Mouse (Mus musculus): ENCODE results near the gene Vasp.

Gene Vasp

DNA sequence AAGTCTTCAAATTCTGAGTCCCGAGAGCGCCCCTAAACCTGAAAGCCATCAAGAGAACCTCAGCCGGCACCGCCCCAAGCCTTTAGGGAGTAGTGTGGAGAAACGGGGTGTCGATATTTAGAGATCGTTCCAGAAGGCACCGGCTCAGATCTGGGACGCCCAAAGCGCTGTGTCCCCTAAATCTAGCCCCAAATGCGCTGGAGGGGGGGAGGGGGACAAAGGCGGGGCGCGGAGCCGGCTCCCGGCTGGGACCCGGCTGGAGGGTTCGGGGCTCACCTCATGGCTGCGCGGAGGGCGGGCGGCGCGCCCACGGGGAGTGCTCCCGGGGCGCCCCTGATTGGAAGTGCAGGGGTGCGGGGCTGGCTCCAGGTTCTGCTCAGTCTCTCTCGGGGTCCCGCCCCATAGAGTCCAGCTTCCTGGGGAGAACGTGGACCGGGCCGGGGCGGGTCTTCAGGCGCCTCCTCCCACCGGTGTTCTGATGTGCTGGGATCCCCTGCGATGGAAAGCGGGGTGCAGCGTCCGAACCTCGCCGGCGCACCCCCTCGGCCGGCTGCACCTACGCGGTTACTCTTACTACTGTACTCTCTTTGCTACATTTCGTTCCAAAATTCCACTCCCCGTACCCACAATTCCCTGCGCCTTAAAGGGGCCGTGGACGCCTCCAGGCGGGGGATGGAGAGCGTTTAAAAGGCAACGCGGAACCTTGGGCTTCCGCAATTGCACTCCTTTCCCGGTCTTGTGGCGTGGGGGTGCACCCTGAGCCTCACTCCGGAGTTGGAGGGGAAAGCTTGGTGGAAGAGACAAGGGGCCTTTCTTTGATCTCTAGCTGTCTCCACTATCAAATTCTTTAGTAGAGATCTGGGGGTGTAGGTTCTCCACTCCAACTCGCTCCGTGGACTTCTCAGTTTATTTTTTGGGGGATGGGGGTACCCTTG lies at the start of gene Vasp:
Vasp (minus strand) TSS at position 580 of the 935 bp plus-strand sequence.
- DNase-seq = peak; percentile 88 to 91

GRCm38 (mm10) chr7:19320637-19321036 lies 49.0 kb upstream of the Vasp start:
- DNase-seq = no peak

DNA sequence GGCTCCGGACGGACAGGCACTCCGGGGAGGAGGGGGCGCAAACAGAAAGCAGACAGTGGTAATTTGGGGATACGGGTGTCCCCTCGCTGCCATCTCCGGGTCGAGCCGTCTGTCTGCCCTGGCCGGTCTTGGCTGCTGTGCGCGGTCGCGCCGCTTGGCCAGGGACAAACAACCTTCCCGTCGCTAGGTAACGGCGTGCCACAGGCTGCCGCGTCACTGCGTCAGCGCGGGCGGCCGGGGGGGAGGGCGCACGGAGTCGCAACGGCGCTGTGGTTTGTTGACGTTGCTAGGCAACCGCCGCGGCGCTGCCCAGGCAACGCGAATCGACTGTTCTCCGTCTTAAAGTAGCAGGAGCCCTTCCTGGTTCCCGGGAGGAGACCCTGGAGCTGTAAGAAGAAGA lies 48.3 kb upstream of the Vasp start:
- peak; percentile 97 to 98 for DNase-seq

DNA sequence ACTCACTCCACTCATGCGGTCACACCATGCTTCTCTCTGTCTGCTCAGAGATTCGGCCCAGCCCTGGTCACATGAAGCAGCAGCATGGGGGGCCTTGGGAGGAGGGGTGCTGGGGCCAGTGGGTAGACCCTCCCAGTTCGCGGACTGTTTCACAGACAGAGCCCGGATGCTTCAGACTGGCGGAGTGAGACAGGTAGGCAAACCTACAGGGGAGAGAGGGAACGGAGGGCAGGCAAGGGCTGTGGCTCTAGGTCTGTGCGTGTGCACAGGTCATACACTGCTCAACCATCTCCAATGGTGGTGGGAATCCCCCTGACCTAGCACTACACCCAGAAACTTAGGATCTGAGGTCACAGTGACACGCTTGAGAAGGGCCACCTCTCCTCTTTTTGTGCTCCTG lies 47.8 kb upstream of the Vasp start:
- DNase-seq = no peak

GRCm38 (mm10) chr7:19318676-19319075 lies 47.1 kb upstream of the Vasp start:
- no peak for DNase-seq

DNA sequence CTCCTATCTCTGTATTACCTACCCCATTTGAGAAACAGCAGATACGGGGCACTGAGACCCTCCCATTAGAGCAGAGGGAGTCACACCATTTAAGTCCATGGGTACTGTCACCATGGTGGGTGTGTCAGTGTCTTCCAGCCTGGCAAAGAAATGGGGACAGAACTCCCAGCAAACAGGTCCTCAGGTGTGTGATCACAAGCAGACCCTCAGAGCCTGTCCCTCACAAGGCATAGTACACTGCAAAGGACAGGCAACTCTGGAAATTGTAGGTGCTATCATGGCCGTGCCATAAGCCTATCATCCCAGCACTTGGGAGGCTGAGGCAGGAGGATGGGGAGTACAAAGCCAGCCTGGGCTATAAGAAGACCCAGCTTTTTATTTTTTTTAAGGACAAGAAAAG lies 46.6 kb upstream of the Vasp start:
- DNase-seq = no peak

DNA sequence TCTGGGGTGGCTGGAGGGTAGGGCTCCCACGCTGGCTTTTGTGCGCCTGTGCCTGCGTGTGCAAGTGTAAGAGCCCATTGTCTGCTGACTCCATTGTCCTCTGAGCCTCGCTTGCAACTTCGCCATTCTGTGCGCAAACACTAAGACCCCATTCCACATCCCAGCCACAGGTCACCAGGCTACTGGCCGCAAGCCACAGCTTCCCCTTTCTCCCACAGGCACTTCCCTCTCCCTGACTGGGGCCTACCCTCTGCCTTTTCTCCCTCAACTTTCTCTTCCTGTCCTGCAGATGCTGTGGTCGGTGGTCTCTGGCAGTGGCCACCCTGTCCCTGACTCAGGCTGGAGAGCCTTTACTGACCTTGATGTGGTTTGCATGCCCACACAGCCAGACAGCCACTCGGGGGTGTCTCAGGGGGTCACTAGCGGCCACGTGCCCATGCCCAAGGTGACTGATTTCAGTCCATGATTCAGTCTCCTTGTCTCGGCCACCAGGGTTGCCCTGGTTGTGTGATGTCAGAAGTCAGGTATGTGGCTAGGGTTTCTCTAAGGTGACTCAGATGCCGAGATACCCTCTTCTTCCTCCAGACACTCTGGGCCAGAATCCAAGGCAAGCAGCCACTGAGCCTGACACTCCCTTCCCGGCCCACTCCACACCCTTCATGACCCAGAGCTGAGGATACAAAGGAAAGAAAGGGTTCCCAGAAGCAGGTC lies 45.0 kb upstream of the Vasp start:
- peak; percentile 63 to 67 for DNase-seq

GRCm38 (mm10) chr7:19314033-19314432 lies 42.4 kb upstream of the Vasp start:
- DNase-seq = no peak

DNA sequence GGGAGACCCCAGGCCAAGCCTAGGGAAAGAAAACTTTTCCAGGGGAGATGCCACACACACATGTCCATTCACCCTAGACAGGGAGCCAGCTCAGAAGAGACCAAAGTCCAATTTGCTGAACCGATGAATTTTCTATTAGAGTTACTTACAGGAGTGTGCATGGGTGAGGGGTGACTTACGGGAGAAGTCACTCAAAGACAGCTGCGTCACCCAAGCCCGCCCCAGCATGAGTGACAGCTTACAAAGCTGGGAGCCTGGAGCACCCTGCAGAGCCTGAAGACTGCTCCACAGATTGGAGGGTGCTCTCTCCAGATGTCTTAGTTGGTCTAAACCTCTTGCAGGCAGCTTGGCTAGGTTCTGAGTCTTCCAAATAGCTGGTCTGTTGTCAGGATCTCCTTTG lies 40.4 kb upstream of the Vasp start:
- no peak for DNase-seq

GRCm38 (mm10) chr7:19309884-19310641 lies 38.4 kb upstream of the Vasp start, which contains the start of gene Fosb:
Gene Fosb (minus strand): TSS chr7:19310051.
- DNase-seq = peak; percentile 95 to 97

DNA sequence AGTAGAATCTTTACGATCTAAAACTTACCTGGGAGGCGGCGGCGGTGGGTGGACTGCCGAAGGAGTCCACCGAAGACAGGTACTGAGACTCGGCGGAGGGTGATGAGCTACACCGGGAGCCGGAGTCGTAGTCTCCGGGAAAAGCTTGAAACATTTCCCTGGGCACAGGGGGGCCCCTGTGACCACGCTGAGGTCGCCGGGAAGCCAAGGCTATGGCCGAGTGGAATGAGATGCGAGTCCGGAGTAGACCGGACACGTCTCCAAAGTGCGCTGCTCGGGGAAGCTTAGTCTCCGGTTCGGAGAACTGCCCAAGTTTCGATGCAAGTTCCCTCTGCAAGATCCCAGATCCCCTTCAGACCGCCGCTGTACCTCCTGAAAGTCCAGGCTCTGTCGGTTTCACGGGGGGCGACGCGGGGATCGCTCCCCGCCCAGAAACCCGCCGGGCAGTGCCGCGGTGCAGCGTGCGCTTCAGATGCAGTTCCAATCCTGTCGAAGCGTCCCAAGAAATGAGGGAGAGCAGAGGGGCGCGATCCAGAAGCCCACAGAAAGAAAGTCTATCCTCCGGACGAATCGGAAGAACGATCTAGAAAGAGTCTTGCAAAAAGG lies 37.8 kb upstream of the Vasp start:
- DNase-seq = no peak

- peak; percentile 97 to 98 for DNase-seq
Measured at GRCm38 (mm10) chr7:19308454-19309277, 37.0 kb upstream of the Vasp start.

GRCm38 (mm10) chr7:19307739-19308453 lies 36.3 kb upstream of the Vasp start:
- DNase-seq = peak; percentile 79 to 81

- DNase-seq = no peak
Measured at GRCm38 (mm10) chr7:19306819-19307738, 35.5 kb upstream of the Vasp start.

- no peak for DNase-seq
Measured at GRCm38 (mm10) chr7:19305796-19306765, 34.5 kb upstream of the Vasp start.

DNA sequence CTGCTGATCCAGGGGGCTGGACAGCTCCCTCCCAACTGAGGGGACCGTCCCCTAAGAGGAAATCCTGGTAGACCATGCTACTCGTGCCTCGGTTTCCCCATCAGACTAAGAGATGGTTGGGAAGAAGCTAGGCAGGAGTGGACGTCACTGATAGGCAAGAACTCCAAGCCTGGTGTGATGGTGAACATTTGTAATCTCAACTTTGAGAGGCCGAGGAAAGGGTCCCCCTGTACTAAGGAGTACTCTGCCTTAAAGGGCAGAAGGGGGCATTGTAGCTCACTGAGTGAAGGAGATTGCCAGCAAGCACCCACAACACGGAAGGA lies 33.8 kb upstream of the Vasp start:
- DNase-seq = no peak

- DNase-seq = no peak
Measured at GRCm38 (mm10) chr7:19304501-19305412, 33.1 kb upstream of the Vasp start.

- peak; percentile 74 to 86 for DNase-seq
Measured at GRCm38 (mm10) chr7:19303770-19304169, 32.2 kb upstream of the Vasp start.

All from lung, postnatal 4 days (tissue).